Mouse (Mus musculus): ENCODE measurements around the gene Olfm1. TPM values are rescaled to one million over a fixed set of nuclear protein-coding genes. Genes with fewer than 3 reads are reported as not detected.
A peak's percentile ranks its signal among the peaks of the same experiment; 100 is the strongest.

Gene Olfm1
- total RNA-seq, 2 experiments from 2014 or later, result 27.0 to 34.0 TPM

GRCm38 (mm10) chr2:28201441-28201841, 8.6 kb downstream of the Olfm1 start:
- DNase-seq (ENCODE audit: low spot score in 2 of 2), result no peak

DNA sequence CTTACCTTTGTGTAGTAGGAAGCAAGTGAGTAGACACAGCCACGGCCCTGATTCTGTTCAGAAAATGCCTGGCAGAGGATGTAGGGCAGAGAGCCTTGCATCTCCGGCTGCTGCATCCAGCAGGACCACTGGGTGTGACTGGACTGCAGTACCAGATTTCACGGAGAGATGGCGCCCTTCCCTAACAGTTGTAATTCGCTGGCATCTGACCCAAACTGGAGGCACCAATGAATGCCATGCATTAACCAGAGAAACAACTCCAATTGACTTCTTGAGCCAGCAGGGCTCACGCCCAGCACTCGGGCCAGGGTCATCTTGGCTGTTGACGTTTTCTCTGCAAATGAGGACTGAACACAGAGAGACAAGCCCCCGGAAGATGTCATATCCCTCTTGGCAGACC, 11.4 kb downstream of the Olfm1 start:
- DNase-seq (ENCODE audit: low spot score in 2 of 2), result peak; percentile 88

GRCm38 (mm10) chr2:28204677-28205466, 12.1 kb downstream of the Olfm1 start:
- DNase-seq (ENCODE audit: low spot score in 2 of 2), result no peak

- DNase-seq (ENCODE audit: low spot score in 2 of 2), result peak; percentile 87 to 89
Observed at GRCm38 (mm10) chr2:28205467-28205805, 12.6 kb downstream of the Olfm1 start.

GRCm38 (mm10) chr2:28205870-28206421, 13.2 kb downstream of the Olfm1 start:
- DNase-seq (ENCODE audit: low spot score in 2 of 2), result peak in 1 of 2 experiments; percentile 40

DNA sequence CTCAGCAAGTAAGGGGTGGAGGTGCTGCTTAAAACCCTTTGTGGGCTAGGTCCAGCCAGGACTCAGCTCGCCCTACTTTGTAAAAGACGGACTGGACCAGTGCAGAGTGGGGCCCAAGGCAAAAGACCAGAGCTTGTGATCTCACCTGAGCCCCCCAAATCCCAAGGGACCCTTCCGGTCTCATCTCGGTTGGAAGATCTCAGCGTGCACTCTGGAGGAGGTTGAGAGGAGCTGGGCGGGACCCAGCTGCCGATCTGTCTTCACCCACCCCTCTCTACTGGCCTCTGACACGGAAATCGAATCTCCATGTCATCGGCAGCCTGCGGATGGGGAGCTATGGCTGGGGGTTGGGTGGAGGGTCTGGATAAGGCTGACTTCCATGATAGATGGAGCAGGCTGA, 13.7 kb downstream of the Olfm1 start:
- DNase-seq (ENCODE audit: low spot score in 2 of 2), result no peak

GRCm38 (mm10) chr2:28207200-28207750, 14.5 kb downstream of the Olfm1 start:
- DNase-seq (ENCODE audit: low spot score in 2 of 2), result no peak

GRCm38 (mm10) chr2:28208130-28208745, 15.4 kb downstream of the Olfm1 start:
- no peak for DNase-seq (ENCODE audit: low spot score in 2 of 2)

- no peak for DNase-seq (ENCODE audit: low spot score in 2 of 2)
Observed at GRCm38 (mm10) chr2:28209211-28209610, 16.4 kb downstream of the Olfm1 start.

DNA sequence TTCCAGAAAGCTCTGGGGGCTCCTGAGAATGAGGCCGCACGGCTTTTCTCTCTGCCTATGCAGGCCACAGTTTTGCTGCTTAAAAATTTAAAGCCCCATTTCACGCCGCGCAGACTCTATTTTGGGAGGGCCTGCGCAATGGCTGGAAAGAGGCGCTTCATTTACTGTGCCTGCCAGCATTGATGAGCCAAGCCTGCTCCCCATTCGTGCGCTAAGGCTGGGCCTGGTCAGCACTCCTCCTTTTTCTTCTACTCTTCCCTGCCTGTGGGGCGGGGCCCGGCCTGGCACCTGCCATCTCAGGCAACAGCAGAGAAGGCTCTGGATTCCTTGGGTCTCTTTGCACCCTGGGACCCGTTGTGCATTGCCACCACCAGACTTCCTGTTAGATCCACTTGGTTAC, 16.9 kb downstream of the Olfm1 start:
- DNase-seq (ENCODE audit: low spot score in 2 of 2), result no peak

DNA sequence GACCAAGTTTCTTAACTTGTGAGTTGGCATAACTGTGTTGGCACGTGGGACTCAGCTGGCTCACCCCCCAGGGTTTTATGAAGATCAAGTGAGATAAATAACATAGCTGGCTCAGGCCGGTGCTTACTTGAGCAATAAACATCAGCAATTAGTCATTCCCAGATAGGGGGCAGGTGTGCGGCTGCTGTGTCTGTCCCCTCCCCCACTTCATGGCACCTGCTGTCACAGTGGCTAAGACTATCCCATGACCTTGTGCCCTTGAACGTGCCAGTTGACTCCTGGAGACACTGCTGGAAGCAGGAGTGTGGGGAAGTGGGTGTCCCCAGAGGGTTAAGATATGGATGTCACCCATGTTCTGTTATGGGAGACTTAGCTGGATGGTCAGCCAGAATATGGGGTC, 17.5 kb downstream of the Olfm1 start:
- no peak for DNase-seq (ENCODE audit: low spot score in 2 of 2)

DNA sequence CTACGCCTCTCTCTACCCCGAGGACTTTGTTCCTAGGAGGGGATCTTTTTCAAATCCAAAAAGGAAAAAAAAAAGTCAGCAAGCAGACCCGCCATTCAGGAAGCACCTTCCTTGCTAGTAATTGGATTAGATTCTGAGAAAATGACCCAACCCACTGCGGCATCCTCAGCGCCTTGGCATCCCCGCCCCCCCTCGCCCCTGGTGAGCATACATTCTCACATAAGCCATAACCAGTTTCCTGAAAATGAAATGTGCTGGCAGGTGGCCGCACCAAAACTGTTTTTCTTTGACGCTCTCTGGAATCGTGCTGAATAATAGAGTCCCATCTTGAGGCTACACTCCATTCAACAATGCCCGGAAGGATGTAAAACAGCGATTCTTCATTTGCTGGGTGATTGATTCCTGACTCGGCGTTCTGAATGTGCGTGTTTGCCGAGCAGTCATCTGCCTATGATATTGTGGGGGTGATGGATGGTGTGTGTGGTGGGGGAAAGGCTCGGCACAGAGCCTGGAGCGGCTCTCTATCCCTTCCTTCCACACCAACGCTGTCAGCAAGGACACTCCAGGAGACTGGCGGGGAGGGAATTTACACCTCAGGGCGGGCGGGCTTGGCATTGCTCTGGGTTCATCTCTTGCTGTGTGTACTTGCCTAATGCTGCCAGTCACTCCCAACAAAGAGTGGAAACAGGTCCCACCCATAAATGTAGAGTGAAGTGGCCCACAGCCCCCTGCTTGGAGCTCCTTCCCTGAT, 18.9 kb downstream of the Olfm1 start:
- DNase-seq (ENCODE audit: low spot score in 2 of 2), result no peak

DNA sequence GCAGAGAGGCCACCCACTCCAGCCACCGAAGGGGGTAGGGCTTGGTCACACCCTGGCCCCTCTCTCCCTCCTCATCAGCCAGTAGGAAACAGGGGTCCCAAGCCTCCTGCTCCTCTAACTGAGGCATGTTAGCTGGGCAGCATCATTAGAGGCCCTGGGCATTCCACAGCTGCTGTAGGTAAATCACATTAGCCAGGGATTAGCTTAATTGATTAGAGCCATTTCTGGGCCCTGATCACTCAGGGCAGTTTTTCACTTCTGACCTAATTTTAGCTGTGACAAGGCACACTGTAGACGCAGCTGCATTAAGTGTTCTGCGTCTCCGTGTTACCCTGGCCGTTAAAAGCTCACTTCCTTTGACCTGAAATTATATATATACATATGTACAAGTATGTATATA, 20.1 kb downstream of the Olfm1 start:
- no peak for DNase-seq (ENCODE audit: low spot score in 2 of 2)

GRCm38 (mm10) chr2:28216211-28216775, 23.5 kb downstream of the Olfm1 start:
- DNase-seq (ENCODE audit: low spot score in 2 of 2), result no peak

- DNase-seq (ENCODE audit: low spot score in 2 of 2), result no peak
Observed at GRCm38 (mm10) chr2:28217783-28218182, 25.0 kb downstream of the Olfm1 start.

GRCm38 (mm10) chr2:28218651-28219356, 26.0 kb downstream of the Olfm1 start:
- DNase-seq (ENCODE audit: low spot score in 2 of 2), result no peak

DNA sequence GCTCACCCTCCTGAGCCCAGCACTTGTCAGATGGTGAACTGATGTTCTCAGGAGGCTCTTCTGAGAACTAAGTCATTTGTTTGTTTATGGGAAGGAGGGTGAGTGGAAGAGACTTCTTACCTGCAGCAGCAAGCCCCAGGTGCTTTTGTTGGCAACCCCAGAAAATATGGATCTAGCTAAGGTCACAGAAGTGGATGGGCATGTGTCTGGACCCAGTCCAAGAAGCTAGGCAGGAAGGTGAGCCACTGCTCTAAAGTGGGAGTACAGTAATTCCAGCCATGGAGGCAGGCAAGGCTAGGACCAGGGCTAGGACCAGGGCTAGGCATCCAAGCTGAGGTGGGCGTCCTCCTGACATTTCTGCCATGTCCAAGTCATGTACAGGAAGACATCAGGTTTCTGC, 26.8 kb downstream of the Olfm1 start:
- no peak for DNase-seq (ENCODE audit: low spot score in 2 of 2)

DNA sequence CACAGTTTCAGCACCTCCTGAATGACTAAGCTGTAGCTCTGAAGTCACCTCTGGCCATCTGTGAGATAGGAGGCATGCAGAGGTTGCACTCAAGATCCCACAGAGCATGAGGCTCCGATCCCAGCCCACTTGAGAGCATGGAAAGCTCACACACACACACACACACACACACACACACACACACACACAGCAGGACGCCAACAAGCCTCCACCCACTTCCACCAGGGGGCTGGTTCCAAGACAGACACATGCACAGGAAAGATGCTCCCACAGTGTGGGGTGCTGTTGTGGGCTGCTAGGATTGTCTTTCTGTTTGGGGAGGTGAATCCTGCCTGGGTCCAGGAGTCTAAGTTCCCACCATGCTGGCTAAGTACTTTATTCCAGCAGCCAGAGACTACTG, 29.0 kb downstream of the Olfm1 start:
- no peak for DNase-seq (ENCODE audit: low spot score in 2 of 2)

- no peak for DNase-seq (ENCODE audit: low spot score in 2 of 2)
Observed at GRCm38 (mm10) chr2:28224819-28225218, 32.0 kb downstream of the Olfm1 start.

DNA sequence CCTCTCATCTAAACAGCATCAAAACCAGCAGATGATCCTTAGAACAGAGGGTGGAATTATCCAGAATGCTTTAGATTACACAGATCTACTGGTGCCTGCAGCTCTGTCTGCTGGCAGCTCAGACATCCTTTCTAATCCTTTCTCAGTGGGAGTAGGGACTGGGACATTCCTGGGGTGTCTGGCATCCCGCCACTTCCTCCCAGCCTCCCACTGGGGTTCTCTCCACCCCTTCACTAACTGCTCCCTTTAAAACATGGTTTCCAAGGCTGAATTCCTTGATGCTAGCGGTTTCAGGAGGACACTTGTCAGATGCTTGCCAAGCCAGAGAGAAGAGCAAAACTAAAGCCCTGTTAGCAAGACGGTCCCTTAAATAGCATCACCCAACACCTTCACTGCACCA, 33.1 kb downstream of the Olfm1 start:
- DNase-seq (ENCODE audit: low spot score in 2 of 2), result no peak

DNA sequence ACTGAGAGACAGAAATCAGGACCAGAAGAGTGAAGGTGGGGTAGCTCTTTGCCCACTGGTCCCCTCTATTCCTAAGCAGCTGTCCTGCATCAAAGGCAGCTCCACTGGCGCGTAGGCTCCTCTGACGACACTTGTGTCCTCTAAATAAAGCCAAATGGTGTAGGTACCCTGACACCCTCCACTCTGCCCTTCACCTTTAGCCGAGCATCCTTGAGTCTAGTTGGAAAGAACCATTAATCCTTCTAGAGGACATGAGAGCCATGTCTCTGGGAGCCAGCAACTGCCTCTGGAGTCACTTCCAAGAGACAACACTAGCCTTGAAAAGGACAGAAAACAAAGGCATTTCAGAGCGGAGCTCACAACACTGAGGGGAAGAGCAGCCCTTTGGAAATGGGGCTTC, 34.2 kb downstream of the Olfm1 start:
- no peak for DNase-seq (ENCODE audit: low spot score in 2 of 2)
